Mouse (Mus musculus): Measurements from ENCODE around the gene Magi1.

The Magi1 gene

GRCm38 (mm10) chr6:94256982-94257830 is 26.5 kb downstream of the Magi1 start:
- no peak for DNase-seq (ENCODE audit: low spot score)

GRCm38 (mm10) chr6:94253943-94254342 is 29.8 kb downstream of the Magi1 start:
- no peak for DNase-seq (ENCODE audit: low spot score)

DNA sequence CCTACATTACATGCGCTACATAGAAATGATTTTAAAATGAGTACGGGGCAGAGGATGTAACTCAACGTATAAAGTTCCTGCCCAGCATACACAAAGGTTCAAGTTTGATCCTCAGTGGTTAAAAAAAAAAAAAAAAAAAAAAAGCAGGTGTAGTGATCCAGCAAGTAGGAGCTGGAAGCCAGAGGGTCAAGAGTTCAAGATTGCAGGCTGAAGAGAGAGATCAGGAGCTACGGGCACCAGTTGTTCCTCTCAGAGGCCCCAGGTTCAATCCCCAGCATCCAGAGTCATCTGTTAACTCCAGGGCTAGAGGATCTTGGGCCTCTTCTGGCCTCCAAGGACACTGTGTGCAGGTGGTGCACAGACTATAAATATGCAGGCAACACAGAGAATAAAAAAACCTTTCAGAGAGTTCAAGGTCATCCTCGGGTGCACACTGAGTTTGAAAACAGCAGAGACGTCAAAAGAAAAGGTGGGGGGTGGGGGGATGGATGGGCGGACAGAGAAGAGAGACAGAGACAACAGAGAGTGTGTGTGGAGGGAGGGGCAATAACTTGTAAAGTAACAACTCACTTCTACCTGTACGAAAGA is 32.3 kb downstream of the Magi1 start:
- DNase-seq (ENCODE audit: low spot score), result no peak

GRCm38 (mm10) chr6:94249286-94249790 is 34.4 kb downstream of the Magi1 start:
- no peak for DNase-seq (ENCODE audit: low spot score)

DNA sequence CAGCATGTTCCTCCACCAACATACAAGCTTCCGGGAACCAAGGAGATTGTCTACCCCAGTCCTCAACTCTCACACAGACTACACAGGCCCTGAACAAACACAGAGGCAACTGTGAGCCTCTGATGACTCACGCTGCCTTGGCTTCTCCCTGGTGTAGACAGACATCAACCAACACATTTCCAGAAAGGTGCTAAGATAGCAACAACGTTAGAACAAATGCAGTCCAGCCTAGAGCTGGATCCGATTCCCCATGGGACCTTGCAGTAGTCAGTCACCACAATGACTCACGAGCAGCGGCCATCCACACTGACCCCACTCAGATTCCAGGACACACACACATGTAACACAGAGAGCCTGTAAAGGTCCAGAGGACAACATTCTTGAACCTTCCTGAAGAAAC is 42.5 kb downstream of the Magi1 start:
- no peak for DNase-seq (ENCODE audit: low spot score)

DNA sequence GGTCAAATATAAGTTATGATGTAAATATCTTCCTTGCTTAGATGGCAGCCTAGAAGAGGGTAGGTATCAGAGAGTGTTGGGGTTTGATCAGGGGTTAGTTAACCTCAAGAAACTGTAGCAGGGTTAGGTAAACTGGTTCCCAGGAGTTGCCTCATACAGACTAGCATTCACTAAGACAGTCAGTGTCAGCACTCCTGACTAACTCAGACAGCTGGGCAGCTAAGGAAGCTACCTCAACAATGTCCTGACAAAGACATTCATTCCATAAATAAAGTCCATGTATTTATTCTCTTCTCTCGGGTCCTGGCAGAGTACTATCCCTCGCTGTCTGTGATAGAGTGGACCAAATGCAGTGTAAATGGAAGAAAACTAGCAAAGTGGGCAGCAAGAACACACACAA is 45.1 kb downstream of the Magi1 start:
- DNase-seq (ENCODE audit: low spot score), result no peak

GRCm38 (mm10) chr6:94236899-94237298 is 46.8 kb downstream of the Magi1 start:
- DNase-seq (ENCODE audit: low spot score), result no peak

DNA sequence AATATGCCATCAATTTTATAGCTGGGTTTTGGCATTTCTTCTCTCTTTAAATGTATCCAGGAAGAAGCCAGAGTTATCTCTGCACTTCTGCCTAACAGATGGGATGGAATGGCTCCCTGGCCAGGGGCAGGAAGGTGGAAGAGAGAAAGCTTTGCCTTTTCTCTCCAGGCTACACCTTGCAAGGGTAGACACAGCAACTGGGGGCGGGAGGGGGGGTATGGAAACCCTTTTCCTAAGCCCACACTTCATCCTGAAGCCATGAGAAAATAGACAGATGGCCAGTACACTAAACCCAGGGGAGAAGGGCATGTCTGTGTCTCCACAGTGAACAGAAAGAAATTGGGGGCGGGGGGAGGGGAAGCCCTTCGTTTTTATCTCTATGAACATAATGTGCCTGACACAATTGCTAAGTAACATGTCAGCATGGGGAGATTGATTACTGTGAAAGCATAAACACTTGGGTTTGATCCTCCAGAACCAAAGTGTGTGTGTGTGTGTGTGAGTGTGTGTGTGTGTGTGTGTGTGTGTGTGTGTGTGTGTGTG is 51.4 kb downstream of the Magi1 start:
- DNase-seq (ENCODE audit: low spot score), result no peak

- no peak for DNase-seq (ENCODE audit: low spot score)
These were observed 51.9 kb downstream of the Magi1 start for GRCm38 (mm10) chr6:94231831-94232230.

DNA sequence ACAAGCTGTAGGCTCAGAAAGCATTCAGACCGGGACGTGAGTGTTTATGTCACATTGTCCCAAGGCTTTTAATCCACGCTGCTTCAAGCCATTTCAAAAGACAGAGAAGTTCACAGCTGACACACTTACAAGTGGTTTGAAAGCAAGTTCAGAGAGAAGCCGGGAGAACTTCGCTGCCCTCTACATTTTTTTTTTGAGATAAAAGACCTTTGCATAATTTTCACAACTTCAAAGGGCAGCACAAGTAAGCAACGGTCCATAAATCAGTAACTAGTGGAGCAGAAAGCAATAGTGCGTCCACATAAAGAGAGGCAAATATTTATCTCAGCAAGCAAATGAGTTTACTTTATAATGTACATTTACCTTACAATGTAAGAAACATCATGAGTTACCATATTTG is 52.4 kb downstream of the Magi1 start:
- DNase-seq (ENCODE audit: low spot score), result no peak

GRCm38 (mm10) chr6:94230918-94231317 is 52.8 kb downstream of the Magi1 start:
- DNase-seq (ENCODE audit: low spot score), result no peak

DNA sequence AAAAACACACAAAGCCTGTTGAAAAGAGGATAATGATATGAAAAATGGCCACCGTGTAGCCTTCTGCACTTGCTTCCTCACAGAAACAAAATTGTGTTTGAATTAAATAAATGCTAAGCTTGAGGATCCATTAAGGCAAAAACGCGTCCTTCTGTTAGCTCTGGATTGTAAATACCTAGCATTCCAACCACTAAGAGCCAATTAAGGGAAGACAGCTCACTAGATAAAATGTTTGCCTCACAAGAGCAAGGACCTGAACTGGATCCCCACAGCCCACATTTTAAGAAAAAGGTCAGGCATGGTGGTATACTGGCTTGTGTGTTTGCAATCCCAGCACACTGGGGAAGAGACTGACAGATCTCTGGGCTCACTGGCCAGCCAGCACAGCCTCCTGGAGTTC is 53.6 kb downstream of the Magi1 start:
- DNase-seq (ENCODE audit: low spot score), result no peak

GRCm38 (mm10) chr6:94226262-94226661 is 57.5 kb downstream of the Magi1 start:
- DNase-seq (ENCODE audit: low spot score), result no peak

- no peak for DNase-seq (ENCODE audit: low spot score)
These were observed 57.9 kb downstream of the Magi1 start for GRCm38 (mm10) chr6:94225832-94226231.

DNA sequence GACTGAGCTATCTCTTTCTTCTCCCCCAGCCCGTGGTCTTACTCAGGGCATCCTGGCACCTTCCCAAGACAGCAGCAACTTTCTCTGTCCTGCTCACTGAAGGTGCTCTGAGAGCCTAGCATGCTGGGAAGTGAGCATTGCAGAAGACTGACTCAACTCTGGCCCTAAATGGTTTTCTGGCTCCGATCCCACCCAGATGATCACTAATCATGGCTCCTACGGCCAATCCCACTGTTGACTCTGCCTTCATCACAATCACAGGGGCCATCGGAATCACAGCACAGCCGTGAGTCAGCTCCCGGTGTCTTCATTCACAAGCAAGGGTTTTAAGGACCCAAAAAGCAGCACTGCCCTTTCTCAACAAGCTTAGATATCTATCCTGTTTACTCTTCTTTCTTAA is 58.6 kb downstream of the Magi1 start:
- no peak for DNase-seq (ENCODE audit: low spot score)

DNA sequence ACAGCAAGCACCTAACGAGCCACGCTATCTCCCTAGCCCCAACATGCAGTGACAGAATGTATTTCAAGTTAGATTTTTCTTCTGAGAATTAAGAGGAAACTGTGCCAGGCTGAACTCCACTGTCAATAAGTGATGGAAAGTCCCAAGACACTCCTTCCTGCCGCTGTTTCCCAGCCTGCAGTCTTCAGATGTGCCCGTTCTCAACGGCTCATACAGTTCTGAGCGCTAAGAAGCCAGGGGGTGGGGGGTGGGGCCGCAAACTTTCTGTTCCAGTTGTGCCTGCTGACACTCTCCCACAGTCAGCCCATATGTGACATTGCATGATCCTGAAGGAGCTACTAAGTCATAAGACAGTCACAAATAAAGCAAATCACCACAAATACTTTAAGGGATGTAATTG is 61.5 kb downstream of the Magi1 start:
- no peak for DNase-seq (ENCODE audit: low spot score)

- DNase-seq (ENCODE audit: low spot score), result no peak
These were observed 62.0 kb downstream of the Magi1 start for GRCm38 (mm10) chr6:94221750-94222149.

DNA sequence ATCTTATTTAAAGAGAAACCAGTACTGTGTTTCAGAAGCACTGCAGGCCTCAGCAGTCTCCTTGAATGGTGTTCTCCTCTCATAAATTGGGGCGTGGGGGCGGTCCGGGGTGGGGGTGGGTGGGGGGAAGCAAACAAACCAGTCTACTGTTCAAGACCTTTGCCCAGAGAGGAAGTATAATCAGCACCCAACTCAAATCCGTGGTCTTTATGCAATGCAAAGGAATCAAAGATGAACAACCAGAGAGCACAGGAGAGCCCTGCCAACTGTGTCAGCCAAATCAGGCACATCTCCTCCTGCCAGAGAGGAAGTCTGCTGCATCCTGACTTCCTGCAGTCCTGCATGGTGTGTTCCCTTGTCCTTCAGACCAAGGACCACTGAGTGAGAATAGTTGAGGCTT is 65.6 kb downstream of the Magi1 start:
- no peak for DNase-seq (ENCODE audit: low spot score)

- DNase-seq (ENCODE audit: low spot score), result no peak
These were observed 67.9 kb downstream of the Magi1 start for GRCm38 (mm10) chr6:94215834-94216233.

DNA sequence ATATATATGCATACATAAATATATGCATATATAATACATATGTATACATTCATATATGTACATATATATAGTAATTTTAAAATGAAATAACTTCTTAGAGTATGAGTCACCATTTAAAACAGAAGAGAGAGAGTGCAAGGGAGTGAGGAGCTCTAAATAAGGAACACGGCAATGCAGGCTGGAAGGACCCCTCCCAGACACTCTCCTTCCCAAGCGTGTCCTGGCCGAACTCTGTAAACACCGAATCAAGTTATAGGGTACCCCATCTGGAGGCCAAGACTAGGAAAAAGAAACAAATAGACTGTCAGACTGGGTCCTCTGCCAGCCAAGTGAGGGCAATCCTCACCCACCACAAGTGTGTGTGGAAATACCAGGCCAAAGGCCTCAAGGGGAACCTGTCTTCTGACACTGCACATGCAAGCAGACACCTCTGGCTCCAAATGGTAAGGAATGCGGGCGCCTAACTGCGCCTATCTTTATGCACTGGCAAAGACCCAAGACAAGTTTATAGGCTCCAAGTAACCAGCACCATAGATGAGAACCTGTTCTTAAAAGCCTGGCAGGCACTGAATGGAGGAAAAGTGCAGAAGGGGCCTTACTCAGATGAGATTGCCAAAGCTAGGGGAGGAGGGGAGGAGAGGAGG is 68.7 kb downstream of the Magi1 start:
- DNase-seq (ENCODE audit: low spot score), result no peak

GRCm38 (mm10) chr6:94205926-94206325 is 77.8 kb downstream of the Magi1 start:
- DNase-seq (ENCODE audit: low spot score), result no peak

GRCm38 (mm10) chr6:94203642-94204145 is 80.0 kb downstream of the Magi1 start:
- no peak for DNase-seq (ENCODE audit: low spot score)

DNA sequence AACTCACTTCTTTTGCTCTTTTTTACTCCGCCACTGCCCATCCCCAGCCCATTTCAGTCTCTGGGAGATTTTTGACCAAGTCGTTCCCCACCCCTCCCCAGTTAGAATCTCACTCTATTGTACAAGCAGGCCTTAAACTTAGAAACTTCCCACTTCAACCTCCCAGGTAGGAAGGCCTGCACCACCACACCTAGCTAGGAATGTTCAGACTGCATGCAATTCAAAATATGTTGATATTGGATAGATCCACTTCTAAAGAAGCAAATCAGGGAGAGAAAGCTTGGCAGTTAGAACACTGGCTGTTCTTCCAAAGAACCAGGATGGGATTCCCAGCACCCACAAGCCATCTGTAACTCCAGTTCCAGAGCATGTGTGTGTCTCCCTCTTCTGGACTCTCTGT is 81.8 kb downstream of the Magi1 start:
- no peak for DNase-seq (ENCODE audit: low spot score)
